In the genomic region with DNA sequence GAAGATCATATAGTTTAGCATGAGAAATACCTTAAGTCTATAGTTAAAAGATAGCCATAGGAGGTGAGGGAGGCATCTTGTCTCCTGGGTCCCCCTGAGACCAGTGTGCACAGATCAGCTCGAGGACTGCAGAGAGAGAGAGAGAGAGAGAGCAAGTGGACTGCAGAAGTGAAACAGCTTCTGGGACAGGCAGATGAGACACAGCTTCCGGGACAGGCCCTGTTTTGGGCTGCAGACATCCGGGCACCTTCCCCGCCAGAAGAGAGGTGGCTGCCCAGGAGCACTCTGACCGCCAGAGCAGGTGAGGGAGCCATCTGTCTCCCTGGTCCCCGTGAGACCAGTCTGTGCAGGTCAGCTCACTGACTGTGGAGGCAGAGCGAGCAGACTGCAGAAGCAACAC, we compare ENCODE assay signal across 29 mouse cellular contexts. TPM values are rescaled to one million over a fixed set of nuclear protein-coding genes. Genes with fewer than 3 reads are reported as not detected.
DNase-seq lines count a peak whose midpoint lies in the region; ATAC-seq and TF ChIP-seq lines count a peak whose summit lies in the region.
"Had no signal": no experiment of that assay in that cellular context is flagged by ENCODE, and none has a peak within 500 bp of the region (broad histone marks: within the 10 kb centered on the region; RNA-seq: fewer than 3 reads in every experiment).

No protein-coding gene starts in this region.

- H3K4me3 ChIP-seq in midbrain, embryonic 13.5 days (replicated peaks): no peak overlapping the region
- no peak overlapping the region for H3K4me3 ChIP-seq in midbrain, embryonic 10.5 days
- no peak overlapping the region for H3K4me3 ChIP-seq in CH12.LX (replicated peaks in 1 of 3; ENCODE audit: low read depth in 2 of 3, low read length in 2 of 3, poor library complexity in 1 of 3)
- H3K4me3 ChIP-seq: embryonic facial prominence, embryonic 12.5 days; embryonic facial prominence, embryonic 15.5 days; heart, embryonic 13.5 days had no signal

- H3K9ac ChIP-seq in midbrain, embryonic 13.5 days (replicated peaks): no peak overlapping the region
- no peak overlapping the region for H3K9ac ChIP-seq in CH12.LX (ENCODE audit: insufficient read depth, low read depth)
- H3K9ac ChIP-seq: embryonic facial prominence, embryonic 12.5 days; embryonic facial prominence, embryonic 15.5 days; forebrain, postnatal 0 days; heart, embryonic 13.5 days; hindbrain, embryonic 14.5 days had no signal

- no peaks in the 10 kb centered on the region for H3K27me3 ChIP-seq in midbrain, embryonic 13.5 days
- no peaks in the 10 kb centered on the region for H3K27me3 ChIP-seq in midbrain, embryonic 10.5 days (ENCODE audit: low read depth, poor library complexity, severe bottlenecking)
- H3K27me3 ChIP-seq in CH12.LX (replicated peaks): no peaks in the 10 kb centered on the region
- H3K27me3 ChIP-seq: embryonic facial prominence, embryonic 12.5 days; embryonic facial prominence, embryonic 15.5 days; heart, embryonic 13.5 days had no signal

- H3K36me3 ChIP-seq in midbrain, embryonic 13.5 days: no peaks in the 10 kb centered on the region
- no peaks in the 10 kb centered on the region for H3K36me3 ChIP-seq in midbrain, embryonic 10.5 days
- no peaks in the 10 kb centered on the region for H3K36me3 ChIP-seq in CH12.LX (replicated peaks in 1 of 2; ENCODE audit: control insufficient read depth in 1 of 2, insufficient read depth in 1 of 2, low read length in 1 of 2)
- H3K36me3 ChIP-seq: embryonic facial prominence, embryonic 12.5 days; embryonic facial prominence, embryonic 15.5 days; heart, embryonic 13.5 days had no signal

- no peak for TF ChIP-seq RAD21 in CH12.LX (IDR thresholded peaks at IDR 0.05; ENCODE audit: low read depth, low read length)

- dilution Hi-C loops in CH12.LX (cut with MboI; ENCODE audit: extremely low pct_ligation_motif_present, extremely low pct_unique_long_range_greater_than_20kb, low sequenced_read_pairs): no loop called here

- no peak overlapping the region for H3K4me2 ChIP-seq in midbrain, embryonic 13.5 days (replicated peaks)
- H3K4me2 ChIP-seq in CH12.LX (ENCODE audit: insufficient read depth, low read depth, poor library complexity, severe bottlenecking): no peak overlapping the region
- H3K4me2 ChIP-seq: embryonic facial prominence, embryonic 12.5 days; embryonic facial prominence, embryonic 15.5 days; heart, embryonic 13.5 days; hindbrain, embryonic 14.5 days had no signal

- in situ Hi-C loops in CH12.LX (cut with MboI; ENCODE audit: low pct_ligation_motif_present, low pct_unique_long_range_greater_than_20kb, low sequenced_read_pairs): no loop called here

- peak; percentile 84 for TF ChIP-seq EP300 in CH12.LX (IDR thresholded peaks at IDR 0.05; ENCODE audit: low read length)

- 0 out of 2 replicates have a peak, but pooled peaks have one; percentile 9 for ATAC-seq in midbrain, embryonic 13.5 days
- ATAC-seq in megakaryocyte, adult 5-6 weeks (ENCODE audit: poor library complexity, severe bottlenecking): peak; percentile 59
- ATAC-seq: activated CD4-positive, CD25-positive, alpha-beta regulatory T cell, adult 4 months; forebrain, postnatal 0 days; hindbrain, postnatal 0 days; inflammation-experienced regulatory T-cells, adult 6 months; intestine, embryonic 16.5 days had no signal

- DNase-seq in midbrain, embryonic 10.5 days (ENCODE audit: low spot score): no peak
- peak; percentile 54 for DNase-seq in CH12.LX (ENCODE audit: extremely low read depth)
- DNase-seq in left cerebral cortex, postnatal 10 days (ENCODE audit: extremely low spot score in 1 of 2, low spot score in 2 of 2): no peak
- DNase-seq in adrenal gland, postnatal 10 days: no peak
- DNase-seq: adrenal gland, adult 8-10 months; cerebellum, adult 9-11 months; gastrocnemius, postnatal 10 days; gastrocnemius, postnatal 36 days had no signal

- no peaks in the 10 kb centered on the region for H3K9me3 ChIP-seq in midbrain, embryonic 13.5 days
- no peaks in the 10 kb centered on the region for H3K9me3 ChIP-seq in midbrain, embryonic 10.5 days (replicated peaks)
- H3K9me3 ChIP-seq in CH12.LX (replicated peaks; ENCODE audit: low read length): no peaks in the 10 kb centered on the region
- H3K9me3 ChIP-seq: embryonic facial prominence, embryonic 12.5 days; embryonic facial prominence, embryonic 15.5 days; heart, embryonic 13.5 days had no signal

- intact Hi-C loops in left cerebral cortex, postnatal 10 days (cut with DNase I): loop anchor here (10.0 kb wide), 1 partner anchor 210 kb away; no protein-coding TSS in a partner anchor

- WGBS in midbrain, embryonic 13.5 days: 84% methylated on average over 7 of the region's 7 CpGs
- 83% methylated on average over 7 of the region's 7 CpGs for WGBS in midbrain, embryonic 10.5 days

- H3K79me2 ChIP-seq in CH12.LX (replicated peaks; ENCODE audit: control insufficient read depth, extremely low read depth, insufficient read depth, poor library complexity, severe bottlenecking): no peaks in the 10 kb centered on the region

- H3K27ac ChIP-seq in midbrain, embryonic 13.5 days: no peak overlapping the region
- no peak overlapping the region for H3K27ac ChIP-seq in midbrain, embryonic 10.5 days (replicated peaks)
- no peak overlapping the region for H3K27ac ChIP-seq in CH12.LX (ENCODE audit: insufficient read depth, low read depth)
- H3K27ac ChIP-seq: embryonic facial prominence, embryonic 12.5 days; embryonic facial prominence, embryonic 15.5 days; heart, embryonic 13.5 days; hindbrain, embryonic 14.5 days; hindbrain, postnatal 0 days had no signal

- 0 out of 2 replicates have a peak, but pooled peaks have one; percentile 23 for TF ChIP-seq POLR2A in CH12.LX (IDR thresholded peaks at IDR 0.05; ENCODE audit: low read depth, low read length)

- TF ChIP-seq CTCF in CH12.LX (conservative IDR thresholded peaks at IDR 0.05 in 1 of 2, IDR thresholded peaks at IDR 0.05 in 1 of 2; ENCODE audit: low read depth in 2 of 2, low read length in 2 of 2): no peak

- no peaks in the 10 kb centered on the region for H3K4me1 ChIP-seq in midbrain, embryonic 13.5 days (replicated peaks)
- no peaks in the 10 kb centered on the region for H3K4me1 ChIP-seq in midbrain, embryonic 10.5 days
- H3K4me1 ChIP-seq in CH12.LX (ENCODE audit: control insufficient read depth in 1 of 2, insufficient read depth in 2 of 2): peaks cover 3 to 11% of the 10 kb centered on the region in 2 experiments; a peak in 3 of 4 replicates
- H3K4me1 ChIP-seq: embryonic facial prominence, embryonic 12.5 days; embryonic facial prominence, embryonic 15.5 days; heart, embryonic 13.5 days had no signal

TF ChIP-seq in CH12.LX, 34 proteins besides CTCF, POLR2A, EP300 and RAD21:
- TF ChIP-seq MEF2A (IDR thresholded peaks at IDR 0.05; ENCODE audit: borderline replicate concordance, low read depth, low read length): peak; percentile 48; the same call in 1 of the 2 replicates
- no peak for TF ChIP-seq CHD1 (IDR thresholded peaks at IDR 0.05; ENCODE audit: low read depth, low read length)
- peak; percentile 84 for TF ChIP-seq IRF4 (IDR thresholded peaks at IDR 0.05; ENCODE audit: low read depth, low read length)
- peak; percentile 70 for TF ChIP-seq TCF12 (IDR thresholded peaks at IDR 0.05; ENCODE audit: low read depth, low read length)
- peak; percentile 70 for TF ChIP-seq ELF1 (IDR thresholded peaks at IDR 0.05; ENCODE audit: low read depth, low read length)
- no peak for TF ChIP-seq ZC3H11A (IDR thresholded peaks at IDR 0.05; ENCODE audit: low read depth, low read length)
- no peak for TF ChIP-seq NRF1 (IDR thresholded peaks at IDR 0.05; ENCODE audit: low read depth, low read length)
- TF ChIP-seq MAFK (IDR thresholded peaks at IDR 0.05; ENCODE audit: insufficient replicate concordance, low read length): no peak
- no peak for TF ChIP-seq BHLHE40 (IDR thresholded peaks at IDR 0.05; ENCODE audit: low read depth, low read length)
- TF ChIP-seq JUN (IDR thresholded peaks at IDR 0.05; ENCODE audit: insufficient read depth, low read depth, low read length): peak; percentile 20; the same call in 1 of the 2 replicates
- peak; percentile 38; the same call in 1 of the 2 replicates for TF ChIP-seq HCFC1 (IDR thresholded peaks at IDR 0.05; ENCODE audit: low read depth, low read length)
- no peak for TF ChIP-seq MYC (IDR thresholded peaks at IDR 0.05; ENCODE audit: low read depth, low read length)
- TF ChIP-seq MXI1 (IDR thresholded peaks at IDR 0.05; ENCODE audit: low read depth, low read length): no peak

RNA-seq across cellular contexts. Expression of gene Serpinb13, which starts 34.4 kb away (rescaled TPM):
- polyA plus RNA-seq in midbrain, embryonic 13.5 days (2015; fragmentation: Nextera tagmentation; extraction: Ambion mirVana): not detected in 2 replicates
- polyA plus RNA-seq in midbrain, embryonic 10.5 days (2016; fragmentation: Nextera tagmentation; extraction: Ambion mirVana): not detected in 2 replicates
- not detected in 2 replicates for total RNA-seq in CH12.LX (2012; rRNA removed)
- total RNA-seq in CH12.LX (2014; rRNA removed): not detected in 2 replicates
- polyA plus RNA-seq in CH12.LX (2012; ENCODE audit: insufficient read length, low read depth): not detected in 2 replicates
- not detected in 2 replicates for total RNA-seq in megakaryocyte, adult 5-6 weeks (2015)
- total RNA-seq in megakaryocyte, adult 5-6 weeks (2017): not detected in 2 replicates
- not detected for total RNA-seq in left cerebral cortex, postnatal 10 days (2021)
- total RNA-seq in adrenal gland, postnatal 10 days (2021): not detected
- total RNA-seq: adrenal gland, postnatal 36 days; common myeloid progenitor, adult 5-6 weeks; forebrain, postnatal 0 days; gastrocnemius, postnatal 10 days; gastrocnemius, postnatal 36 days; heart, adult 18-20 months; heart, postnatal 14 days; heart, postnatal 4 days; hindbrain, postnatal 0 days had no signal
- polyA plus RNA-seq: activated CD4-positive, CD25-positive, alpha-beta regulatory T cell, adult 4 months; embryonic facial prominence, embryonic 12.5 days; forebrain, embryonic 11.5 days; forebrain, embryonic 14.5 days; forebrain, postnatal 0 days; frontal cortex, adult 2 months; heart, embryonic 13.5 days; heart, embryonic 16.5 days; hindbrain, embryonic 11.5 days; hindbrain, embryonic 14.5 days; hindbrain, postnatal 0 days; inflammation-experienced regulatory T-cells, adult 6 months; intestine, embryonic 16.5 days had no signal

RNA-seq across cellular contexts. Expression of gene Serpinb3a, which starts 36.9 kb away (rescaled TPM):
- not detected in 2 replicates for polyA plus RNA-seq in midbrain, embryonic 13.5 days (2015; fragmentation: Nextera tagmentation; extraction: Ambion mirVana)
- not detected in 2 replicates for polyA plus RNA-seq in midbrain, embryonic 10.5 days (2016; fragmentation: Nextera tagmentation; extraction: Ambion mirVana)
- total RNA-seq in CH12.LX (2012; rRNA removed) (not detected in 2 replicates), CH12.LX (2014; rRNA removed) (not detected in 2 replicates)
- not detected in 2 replicates for polyA plus RNA-seq in CH12.LX (2012; ENCODE audit: insufficient read length, low read depth)
- not detected in 2 replicates for total RNA-seq in megakaryocyte, adult 5-6 weeks (2015)
- total RNA-seq in megakaryocyte, adult 5-6 weeks (2017): not detected in 2 replicates
- not detected for total RNA-seq in left cerebral cortex, postnatal 10 days (2021)
- total RNA-seq in adrenal gland, postnatal 10 days (2021): not detected
- total RNA-seq: adrenal gland, adult 8-10 months; adrenal gland, postnatal 36 days; common myeloid progenitor, adult 5-6 weeks; forebrain, postnatal 0 days; gastrocnemius, postnatal 10 days; gastrocnemius, postnatal 36 days; heart, adult 18-20 months; heart, postnatal 14 days; heart, postnatal 4 days; hindbrain, postnatal 0 days had no signal
- polyA plus RNA-seq: activated CD4-positive, CD25-positive, alpha-beta regulatory T cell, adult 4 months; embryonic facial prominence, embryonic 12.5 days; forebrain, embryonic 11.5 days; forebrain, embryonic 14.5 days; forebrain, postnatal 0 days; frontal cortex, adult 2 months; heart, embryonic 13.5 days; hindbrain, embryonic 11.5 days; hindbrain, embryonic 14.5 days; hindbrain, postnatal 0 days; inflammation-experienced regulatory T-cells, adult 6 months; intestine, embryonic 16.5 days had no signal
